Mouse (Mus musculus): ENCODE data around the gene Aldh1a3.

Gene Aldh1a3

GRCm38 (mm10) chr7:66370970-66371369 lies 56.3 kb downstream of the Aldh1a3 start:
- no peak for DNase-seq (ENCODE audit: low read depth, low spot score)

DNA sequence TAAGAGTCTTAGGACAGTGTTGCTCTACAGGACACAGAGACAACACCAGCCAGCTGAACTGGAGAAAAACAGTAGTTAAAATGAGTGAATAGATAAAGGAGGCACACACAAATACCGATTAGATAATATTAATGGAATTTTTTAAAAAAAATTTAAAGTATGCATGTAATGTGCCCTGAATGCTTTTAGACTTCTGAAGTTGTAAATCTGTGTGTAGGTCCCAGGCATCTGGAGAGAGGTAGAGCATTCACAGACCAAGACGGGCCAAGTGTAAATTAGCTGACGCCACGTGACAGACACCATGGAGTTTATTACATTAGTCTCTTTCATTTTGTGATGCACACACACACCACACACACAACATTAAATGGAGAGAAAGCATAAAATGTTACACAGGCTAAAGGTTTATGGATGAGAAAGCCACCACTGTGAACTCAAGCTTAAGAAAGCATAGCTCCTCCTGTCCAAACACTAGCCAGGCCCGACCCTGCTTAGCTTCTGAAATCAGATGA lies 57.3 kb downstream of the Aldh1a3 start:
- DNase-seq (ENCODE audit: low read depth, low spot score), result no peak

DNA sequence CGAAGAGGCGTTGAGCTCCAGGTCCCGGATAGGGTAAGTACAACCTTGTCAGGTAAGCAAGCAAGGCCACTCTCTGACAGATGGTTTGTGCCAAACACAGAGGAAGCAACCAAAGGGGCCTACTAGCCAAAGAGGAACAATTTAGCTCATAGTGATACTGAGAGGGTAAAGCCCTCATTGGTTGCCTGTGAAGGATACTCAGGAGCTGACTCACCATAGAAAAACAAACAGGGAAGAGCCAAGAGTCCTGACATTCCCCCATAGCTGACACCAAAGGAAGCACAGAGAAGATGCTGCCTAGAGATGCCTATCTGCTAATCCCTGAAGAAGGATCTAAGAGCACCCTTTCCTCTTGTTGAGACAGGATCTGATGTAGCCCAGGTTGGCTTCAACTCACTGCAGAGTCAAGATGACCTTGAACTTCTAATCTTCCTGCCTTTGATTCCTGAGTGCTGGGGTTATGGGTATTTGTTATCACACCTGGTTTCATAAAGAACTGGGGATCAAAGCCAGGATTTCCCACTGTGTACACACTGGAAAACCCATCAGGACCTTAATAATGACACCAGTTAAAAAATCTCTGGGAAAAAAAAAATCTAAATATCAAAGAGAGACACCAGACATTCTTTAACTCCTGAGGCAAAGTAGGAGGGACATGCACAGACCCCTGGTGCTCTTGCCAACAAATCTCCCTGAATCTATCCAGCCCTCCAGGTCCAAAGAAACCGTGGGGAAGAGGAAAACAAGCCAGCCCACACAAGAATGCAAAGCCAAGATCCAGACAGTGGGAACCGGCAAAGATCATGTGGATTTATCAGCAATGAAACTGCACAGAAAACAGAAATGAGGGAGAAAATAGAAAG lies 58.0 kb downstream of the Aldh1a3 start:
- DNase-seq (ENCODE audit: low read depth, low spot score), result no peak

DNA sequence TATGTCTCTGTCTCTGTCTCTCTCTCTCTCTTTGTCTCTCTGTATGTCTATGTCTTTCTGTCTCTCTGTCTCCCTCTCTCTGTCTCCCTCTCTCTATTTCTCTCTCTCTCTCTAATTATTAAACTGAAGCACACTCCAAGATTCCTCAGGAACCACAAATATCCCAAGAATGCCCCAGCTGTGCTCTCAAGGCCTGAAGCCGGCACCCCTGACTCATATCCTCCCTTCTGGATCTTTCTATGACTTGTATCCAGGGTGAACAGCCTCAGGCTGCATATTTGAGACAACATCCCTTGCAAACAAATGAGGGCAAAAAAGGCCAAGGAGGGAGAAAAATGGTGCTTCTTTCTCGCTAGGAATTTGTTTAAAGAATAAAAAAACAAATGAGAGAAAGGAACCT lies 61.4 kb downstream of the Aldh1a3 start, which contains the start of gene Gm10974:
Gm10974 (plus strand) TSS at position 2 of the 400 bp plus-strand sequence.
- DNase-seq (ENCODE audit: low read depth, low spot score), result no peak

DNA sequence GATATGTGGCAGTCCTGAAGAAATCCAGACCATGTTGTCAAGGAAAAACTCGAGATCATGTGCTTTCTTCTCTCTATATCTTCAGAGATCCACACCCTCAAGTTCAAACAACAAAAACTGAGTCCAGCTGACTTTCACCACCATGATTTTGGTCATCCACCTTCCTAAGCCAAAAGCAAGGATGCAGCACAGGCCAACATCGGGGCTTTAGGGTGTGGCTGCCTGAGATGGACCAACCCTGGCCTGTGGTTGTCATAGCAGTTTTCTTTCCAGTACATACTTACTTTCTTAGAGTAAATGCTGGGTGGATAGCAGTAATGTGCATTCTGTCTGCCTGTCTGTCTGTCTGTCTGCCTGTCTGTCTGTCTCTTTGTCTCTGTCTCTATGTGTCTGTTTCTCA lies 61.9 kb downstream of the Aldh1a3 start:
- no peak for DNase-seq (ENCODE audit: low read depth, low spot score)

DNA sequence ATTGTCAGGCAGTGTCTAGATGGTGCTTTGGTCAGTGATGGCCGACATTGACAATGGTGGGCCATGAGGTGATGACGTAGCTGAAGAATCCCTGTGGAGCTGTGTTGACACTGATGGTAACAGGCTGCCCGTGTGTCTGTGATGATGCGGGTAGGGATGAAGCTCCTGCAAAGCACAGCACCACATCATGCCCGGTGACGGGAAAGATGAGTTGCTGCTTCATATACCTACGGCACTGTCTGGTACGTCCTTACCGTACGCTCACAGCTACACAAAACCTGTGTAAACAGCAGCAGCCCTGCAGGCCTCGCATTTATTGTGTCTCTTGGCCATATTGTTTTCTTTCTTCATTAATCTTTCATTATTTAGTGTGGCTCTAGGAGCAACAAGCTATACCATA lies 62.8 kb downstream of the Aldh1a3 start:
- no peak for DNase-seq (ENCODE audit: low read depth, low spot score)

GRCm38 (mm10) chr7:66359044-66359443 lies 68.3 kb downstream of the Aldh1a3 start:
- DNase-seq (ENCODE audit: low read depth, low spot score), result no peak

DNA sequence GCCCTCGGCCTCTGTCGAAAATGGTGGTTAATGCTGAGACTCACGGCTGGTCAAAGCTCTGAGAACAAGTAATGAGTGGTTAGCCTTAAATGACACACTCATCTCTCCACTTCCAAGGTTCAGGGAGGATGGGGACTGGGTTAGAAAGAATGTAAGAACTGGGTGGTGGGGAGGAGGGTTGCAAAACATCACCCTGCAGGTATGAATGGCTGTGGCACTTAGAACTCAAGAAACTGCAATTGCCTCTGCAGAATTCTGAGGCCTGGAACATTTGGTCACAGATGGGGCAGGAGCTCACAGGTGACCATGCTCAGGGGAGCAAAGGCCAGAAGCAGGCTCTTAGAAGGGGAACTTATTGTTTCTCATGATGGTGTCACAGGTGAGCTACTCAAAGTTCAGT lies 68.9 kb downstream of the Aldh1a3 start:
- DNase-seq (ENCODE audit: low read depth, low spot score), result no peak

- no peak for DNase-seq (ENCODE audit: low read depth, low spot score)
Measured at GRCm38 (mm10) chr7:66355791-66356522, 71.4 kb downstream of the Aldh1a3 start.

DNA sequence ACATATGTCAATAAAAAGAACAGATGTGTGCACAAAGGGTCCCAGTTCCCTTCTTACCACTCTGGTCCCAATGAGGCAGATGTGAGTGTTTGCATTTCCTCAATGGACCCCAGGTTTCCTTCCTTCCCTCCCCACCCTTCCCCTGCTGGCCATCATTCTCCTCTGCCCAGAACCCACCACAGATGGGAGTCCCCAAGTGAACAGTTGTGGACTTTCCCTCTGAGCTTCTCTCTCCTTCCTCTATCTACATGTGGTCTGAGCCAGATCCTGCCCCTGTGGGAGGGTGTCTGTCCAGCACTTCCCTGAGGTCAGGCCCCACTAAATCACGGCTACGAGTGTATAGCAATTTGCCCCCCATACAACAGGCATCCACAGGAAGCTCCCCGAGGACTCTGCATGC lies 72.4 kb downstream of the Aldh1a3 start:
- DNase-seq (ENCODE audit: low read depth, low spot score), result no peak

DNA sequence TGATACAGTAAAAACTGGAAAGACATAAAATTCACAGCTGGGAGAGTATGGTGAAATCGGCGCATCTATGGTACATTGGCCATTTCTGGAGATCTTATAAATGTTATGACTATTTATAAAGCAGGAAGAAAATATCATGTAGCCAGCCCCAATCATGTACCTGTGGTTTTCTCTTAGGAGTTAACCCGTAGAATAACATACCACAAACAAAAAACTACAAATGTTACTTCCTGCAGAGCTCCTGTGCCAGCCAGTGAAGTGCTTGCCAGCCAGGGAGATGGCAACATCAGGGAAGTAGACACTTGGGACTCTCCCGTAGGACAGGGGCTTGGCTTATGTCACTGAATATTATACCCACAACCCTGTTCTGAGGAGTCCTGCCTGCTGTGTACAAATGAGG lies 76.2 kb downstream of the Aldh1a3 start:
- DNase-seq (ENCODE audit: low read depth, low spot score), result no peak

- no peak for DNase-seq (ENCODE audit: low read depth, low spot score)
Measured at GRCm38 (mm10) chr7:66349670-66350069, 77.6 kb downstream of the Aldh1a3 start.

- no peak for DNase-seq (ENCODE audit: low read depth, low spot score)
Measured at GRCm38 (mm10) chr7:66348588-66348987, 78.7 kb downstream of the Aldh1a3 start.

DNA sequence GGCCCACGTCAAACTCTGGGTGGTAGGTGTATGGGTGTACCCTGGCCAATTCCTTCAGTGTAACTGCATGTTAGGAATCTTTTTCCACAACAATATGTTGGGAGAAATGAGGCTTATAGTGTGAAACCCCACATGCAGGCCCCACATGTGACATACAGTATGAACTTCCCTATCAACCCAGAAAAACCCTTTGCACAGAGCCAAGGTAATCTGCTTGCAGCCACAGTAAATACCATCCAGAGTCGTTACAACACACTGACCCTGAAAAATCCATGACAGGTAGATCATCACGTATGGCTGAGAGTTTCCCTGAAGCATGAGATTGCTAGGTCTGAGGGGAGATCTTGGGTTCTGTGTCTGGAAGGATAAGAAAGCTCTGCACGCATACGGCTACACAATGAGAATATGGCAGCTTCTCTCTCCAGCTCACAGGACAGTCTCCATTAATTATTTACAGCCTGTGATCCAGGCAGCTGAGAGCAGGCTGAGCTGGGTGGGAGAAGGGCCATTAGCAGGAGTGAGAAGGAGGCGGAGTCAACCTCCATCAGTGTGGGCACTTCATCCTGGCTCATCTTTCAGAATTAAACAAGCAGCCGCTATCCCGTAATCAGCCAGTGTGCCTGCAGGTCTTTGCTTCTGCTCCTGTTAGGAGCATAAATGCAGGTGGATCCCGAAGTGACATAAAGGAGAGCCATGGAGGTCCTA lies 80.2 kb downstream of the Aldh1a3 start:
- DNase-seq (ENCODE audit: low read depth, low spot score), result no peak

DNA sequence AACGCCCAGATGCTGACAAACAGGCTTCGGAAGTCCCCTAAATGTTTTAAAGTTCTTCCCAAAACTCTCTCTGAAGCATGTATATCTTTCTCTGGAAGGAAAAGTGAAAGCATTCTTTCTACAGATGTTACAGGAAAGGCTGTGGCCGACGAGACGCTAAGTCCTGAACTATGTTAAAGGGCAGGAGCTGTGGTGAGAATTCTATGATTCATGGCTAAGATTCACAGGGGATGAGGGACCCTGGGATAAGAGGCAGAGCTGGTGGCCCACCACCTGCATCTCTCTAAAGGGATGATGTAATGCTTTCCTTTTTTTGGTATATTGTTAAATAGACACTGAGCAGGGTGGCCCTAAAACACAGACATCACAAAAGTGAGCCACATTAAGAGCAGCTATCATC lies 84.0 kb downstream of the Aldh1a3 start:
- no peak for DNase-seq (ENCODE audit: low read depth, low spot score)

DNA sequence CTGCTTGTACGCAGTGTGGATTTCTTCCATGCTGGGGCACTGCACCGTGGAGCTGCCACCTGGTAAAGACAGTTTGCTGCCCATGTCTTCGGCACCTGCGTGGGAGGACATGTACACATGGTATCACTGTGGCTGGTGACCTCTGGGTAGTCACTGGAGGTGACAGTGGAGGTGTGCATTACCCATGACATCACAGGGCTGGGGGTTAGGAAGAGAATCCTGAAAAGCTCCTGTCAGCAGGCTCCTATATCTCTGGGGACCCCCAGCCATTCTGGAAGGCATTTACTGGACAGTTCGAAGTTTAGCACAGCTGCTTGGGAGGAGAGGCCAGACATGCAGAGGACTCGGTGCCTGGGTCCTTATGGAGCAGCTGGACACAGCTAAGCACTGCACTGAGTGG lies 84.5 kb downstream of the Aldh1a3 start:
- no peak for DNase-seq (ENCODE audit: low read depth, low spot score)

- DNase-seq (ENCODE audit: low read depth, low spot score), result peak; percentile 45
Measured at GRCm38 (mm10) chr7:66342323-66342722, 85.0 kb downstream of the Aldh1a3 start.

All from brain, adult 2 months (tissue).